Mouse (Mus musculus): ENCODE measurements at regions not wholly inside any gene's neighbourhood (a gene's known extent, or its start where the extent isn't known, plus 50 kb on each side); places are given as distances from the start of the nearest gene placed in this dataset.
A peak's percentile ranks its signal among the peaks of the same experiment; 100 is the strongest.

DNA sequence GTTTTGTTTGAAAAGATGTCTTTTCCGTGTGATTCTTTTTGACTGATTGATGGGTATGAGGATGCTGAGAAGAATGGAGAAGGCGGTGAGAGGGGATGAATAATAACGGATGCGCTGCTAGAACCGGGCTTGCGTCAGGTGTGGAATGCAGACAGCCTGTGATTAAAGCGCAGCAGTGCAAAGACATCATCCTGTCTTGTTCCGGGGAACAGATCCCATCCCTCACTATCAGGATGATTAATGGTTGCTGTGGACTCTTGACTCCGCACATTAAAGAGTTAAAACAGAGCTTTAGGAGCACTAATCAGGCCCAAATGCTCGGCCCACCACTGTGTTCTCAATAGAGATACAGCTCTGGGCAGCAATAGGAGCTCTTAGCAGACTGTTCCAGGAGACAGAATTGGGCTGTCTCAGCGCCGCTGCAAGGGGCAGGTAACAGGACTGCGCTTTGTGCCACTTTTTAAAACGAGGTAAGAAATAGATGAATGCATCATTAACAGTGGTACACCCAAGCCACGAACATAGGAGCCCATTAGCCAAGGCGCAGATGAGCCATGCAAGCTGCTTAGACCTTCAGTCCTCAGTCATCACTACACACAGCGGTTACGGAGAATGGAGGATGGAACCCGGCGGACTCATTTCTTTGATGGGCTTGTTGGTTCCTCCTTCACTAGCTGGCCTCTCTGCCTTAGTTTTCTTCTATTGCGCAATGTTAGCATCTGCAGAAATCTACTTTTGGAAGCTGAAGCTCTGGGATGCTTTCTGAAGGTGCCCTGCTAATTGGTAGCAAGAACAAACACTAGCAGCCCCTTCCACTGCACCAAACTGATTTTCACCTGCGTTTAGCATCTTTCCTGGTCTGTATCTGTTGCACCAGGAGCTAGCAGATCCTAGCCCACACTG is 121.6 kb downstream of the Nhlrc3 start:
- Histone ChIP-seq H3K9ac (replicated peaks) (no peak overlapping the region), H3K27ac (no peak overlapping the region), H3K4me2 (no peak overlapping the region), H3K4me3 (replicated peaks) (no peak overlapping the region), H3K9me3 (no peaks in the 10 kb centered on the region), H3K4me1 (replicated peaks) (peaks cover 25% of the 10 kb centered on the region), H3K27me3 (peaks cover 7% of the 10 kb centered on the region), H3K36me3 (no peaks in the 10 kb centered on the region)
- 30% methylated on average over 22 of the region's 22 CpGs for WGBS
- no peak for ATAC-seq (ENCODE audit: insufficient number of reproducible peaks, insufficient read depth, low FRiP score, low TSS enrichment, low read depth)

DNA sequence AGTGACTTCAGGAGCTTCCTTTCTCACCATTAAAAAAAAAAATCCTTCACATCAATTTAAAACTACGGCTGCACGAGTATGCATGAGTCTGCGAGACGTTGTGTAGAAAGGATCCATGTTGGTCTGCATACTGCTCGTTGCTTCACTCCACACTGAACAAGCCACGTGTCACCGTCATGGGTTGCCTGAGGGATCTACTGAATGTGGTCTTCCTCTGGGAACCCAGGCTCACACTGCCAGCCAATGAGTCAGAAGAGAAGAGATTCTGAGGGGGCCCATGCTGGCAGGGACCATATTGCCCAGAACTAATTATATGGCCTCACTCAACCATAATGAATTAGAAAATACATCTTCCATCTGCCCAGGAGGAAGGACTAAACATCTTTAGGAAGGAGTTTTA is 124.6 kb downstream of the Nhlrc3 start:
- Histone ChIP-seq H3K4me3 (replicated peaks) (no peak overlapping the region), H3K4me2 (no peak overlapping the region), H3K9ac (replicated peaks) (no peak overlapping the region), H3K36me3 (no peaks in the 10 kb centered on the region), H3K27ac (no peak overlapping the region), H3K4me1 (replicated peaks) (peaks cover 22% of the 10 kb centered on the region), H3K27me3 (peaks cover 9% of the 10 kb centered on the region), H3K9me3 (no peaks in the 10 kb centered on the region)
- no peak for ATAC-seq (ENCODE audit: insufficient number of reproducible peaks, insufficient read depth, low FRiP score, low TSS enrichment, low read depth)
- WGBS: 92% methylated on average over 7 of the region's 7 CpGs

DNA sequence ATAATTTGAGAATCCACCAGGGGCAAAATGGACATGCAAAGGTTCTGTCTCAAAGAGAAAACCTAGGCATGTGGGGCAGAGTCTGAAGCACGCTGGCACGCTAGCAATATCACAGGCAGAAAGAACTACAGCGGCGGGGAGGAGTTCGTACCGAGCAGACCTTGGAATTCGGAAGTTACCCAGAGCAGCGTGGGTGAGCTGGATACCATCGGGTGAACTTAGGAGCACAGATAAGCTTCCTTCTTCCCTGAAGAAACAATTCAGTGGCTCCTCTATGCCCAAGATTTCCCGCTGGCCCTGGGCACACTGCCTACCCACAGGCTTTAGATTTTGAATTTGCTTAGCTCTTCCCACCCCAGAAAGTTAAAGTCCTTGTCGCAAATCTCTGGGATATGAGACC is 129.1 kb downstream of the Nhlrc3 start:
- no peak overlapping the region for H3K27ac ChIP-seq
- H3K4me1 ChIP-seq (replicated peaks): no peaks in the 10 kb centered on the region; the same call in 1 of the 2 replicates
- H3K27me3 ChIP-seq: peaks cover 4% of the 10 kb centered on the region
- no peak overlapping the region for H3K9ac ChIP-seq (replicated peaks)
- ATAC-seq (ENCODE audit: insufficient number of reproducible peaks, insufficient read depth, low FRiP score, low TSS enrichment, low read depth): no peak
- H3K4me2 ChIP-seq: peak overlapping the region; percentile 44
- H3K36me3 ChIP-seq: no peaks in the 10 kb centered on the region
- 36% methylated on average over 11 of the region's 11 CpGs for WGBS
- H3K4me3 ChIP-seq (replicated peaks): peak overlapping the region; percentile 15; the same call in 1 of the 2 replicates
- H3K9me3 ChIP-seq: no peaks in the 10 kb centered on the region

DNA sequence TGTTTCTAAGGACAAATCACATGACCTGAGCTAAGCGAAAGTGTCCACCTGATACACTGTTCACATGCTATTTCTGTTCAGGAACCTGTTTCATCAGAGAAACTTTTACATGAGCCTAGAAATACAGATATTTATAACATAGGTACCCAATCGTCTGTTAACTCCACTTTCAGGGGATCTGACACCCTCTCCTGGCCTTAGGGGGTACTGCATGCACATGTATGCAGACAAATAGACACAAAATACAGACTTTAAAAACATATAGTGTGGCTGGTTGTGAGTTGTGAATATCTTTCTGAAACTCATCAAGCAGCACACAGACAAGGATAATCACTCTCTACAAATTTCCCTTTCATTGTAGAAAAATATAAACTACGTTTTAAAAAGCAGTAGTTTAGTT is 133.6 kb downstream of the Nhlrc3 start:
- Histone ChIP-seq H3K27ac (no peak overlapping the region), H3K36me3 (no peaks in the 10 kb centered on the region), H3K4me2 (no peak overlapping the region), H3K4me3 (replicated peaks) (no peak overlapping the region), H3K9me3 (no peaks in the 10 kb centered on the region), H3K4me1 (replicated peaks) (no peaks in the 10 kb centered on the region; the same call in 1 of the 2 replicates), H3K9ac (replicated peaks) (no peak overlapping the region), H3K27me3 (no peaks in the 10 kb centered on the region; the same call in 1 of the 2 replicates)
- 58% methylated on average over 3 of the region's 3 CpGs for WGBS
- no peak for ATAC-seq (ENCODE audit: insufficient number of reproducible peaks, insufficient read depth, low FRiP score, low TSS enrichment, low read depth)

DNA sequence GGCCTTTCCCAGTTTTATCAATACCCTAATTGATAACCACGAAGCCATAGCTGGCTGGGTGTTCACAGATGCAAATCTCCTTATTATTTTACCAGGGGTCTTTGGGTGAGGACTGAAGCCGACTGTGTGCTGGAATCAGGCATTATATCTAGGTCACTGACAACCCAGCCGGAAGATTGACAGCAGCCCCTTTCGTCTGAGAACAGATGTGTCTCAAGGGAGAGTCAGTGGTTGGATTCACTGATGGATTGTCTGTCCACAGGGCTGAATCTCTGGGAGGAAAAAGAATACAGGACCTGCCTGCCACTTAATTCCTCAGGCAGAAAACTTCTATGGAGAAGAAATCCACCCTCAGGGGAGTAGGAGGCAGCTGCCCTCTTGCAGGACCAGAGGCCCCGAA is 135.7 kb downstream of the Nhlrc3 start:
- Histone ChIP-seq H3K36me3 (no peaks in the 10 kb centered on the region), H3K27me3 (no peaks in the 10 kb centered on the region), H3K4me3 (replicated peaks) (no peak overlapping the region), H3K9me3 (no peaks in the 10 kb centered on the region), H3K27ac (no peak overlapping the region), H3K4me1 (replicated peaks) (no peaks in the 10 kb centered on the region), H3K4me2 (no peak overlapping the region), H3K9ac (replicated peaks) (no peak overlapping the region)
- no peak for ATAC-seq (ENCODE audit: insufficient number of reproducible peaks, insufficient read depth, low FRiP score, low TSS enrichment, low read depth)
- 62% methylated on average over 5 of the region's 5 CpGs for WGBS

DNA sequence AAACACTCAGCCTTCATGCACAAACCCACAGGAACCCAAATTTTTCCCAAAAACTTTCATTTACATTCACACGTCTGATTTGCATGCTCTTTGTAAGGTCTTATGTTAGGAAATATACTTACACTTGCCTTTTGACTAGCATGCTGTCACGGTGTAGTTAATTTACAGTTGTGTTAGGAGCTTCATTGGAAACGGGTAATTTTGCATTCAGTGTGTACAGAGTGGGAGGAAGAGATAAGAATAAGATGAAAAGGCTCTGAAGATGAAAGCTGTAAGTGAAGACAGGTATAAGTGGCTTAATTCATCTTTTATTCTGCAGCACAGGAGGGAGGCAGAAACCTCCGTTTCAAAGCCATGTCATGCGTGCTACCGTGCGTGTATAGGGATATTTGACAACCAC is 136.2 kb downstream of the Nhlrc3 start:
- WGBS: 76% methylated on average over 7 of the region's 7 CpGs

DNA sequence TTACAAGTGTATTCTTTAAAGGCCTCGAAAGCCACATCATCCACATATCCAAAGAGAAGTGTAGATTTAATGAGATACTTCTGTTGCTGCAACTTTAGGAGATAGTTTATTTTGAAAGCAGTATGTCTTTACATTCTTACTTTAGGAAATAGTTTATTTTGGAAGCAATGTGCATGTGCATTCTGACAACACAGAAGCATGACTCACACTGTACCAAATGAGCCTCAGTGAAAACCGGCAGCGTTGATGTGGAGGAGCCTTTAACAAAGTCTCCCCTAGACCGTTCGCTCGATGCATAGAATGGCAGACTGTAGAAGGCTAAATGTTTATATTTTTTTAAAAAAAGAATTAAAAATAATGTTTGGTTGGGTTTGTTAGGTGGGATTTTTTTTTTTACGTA is 138.1 kb downstream of the Nhlrc3 start:
- Histone ChIP-seq H3K9ac (replicated peaks) (no peak overlapping the region), H3K27ac (no peak overlapping the region), H3K4me3 (replicated peaks) (no peak overlapping the region), H3K4me1 (replicated peaks) (no peaks in the 10 kb centered on the region), H3K9me3 (no peaks in the 10 kb centered on the region), H3K36me3 (no peaks in the 10 kb centered on the region), H3K4me2 (no peak overlapping the region), H3K27me3 (no peaks in the 10 kb centered on the region)
- WGBS: 97% methylated on average over 7 of the region's 7 CpGs
- ATAC-seq (ENCODE audit: insufficient number of reproducible peaks, insufficient read depth, low FRiP score, low TSS enrichment, low read depth): no peak

More for the DNA sequence above, 136.2 kb downstream of the Nhlrc3 start:
- no peak for ATAC-seq (ENCODE audit: insufficient number of reproducible peaks, insufficient read depth, low FRiP score, low TSS enrichment, low read depth)
- no peak overlapping the region for H3K27ac ChIP-seq
- H3K4me2 ChIP-seq: no peak overlapping the region
- no peaks in the 10 kb centered on the region for H3K4me1 ChIP-seq (replicated peaks)
- H3K36me3 ChIP-seq: no peaks in the 10 kb centered on the region
- no peaks in the 10 kb centered on the region for H3K9me3 ChIP-seq
- no peak overlapping the region for H3K4me3 ChIP-seq (replicated peaks)
- no peak overlapping the region for H3K9ac ChIP-seq (replicated peaks)
- H3K27me3 ChIP-seq: no peaks in the 10 kb centered on the region

DNA sequence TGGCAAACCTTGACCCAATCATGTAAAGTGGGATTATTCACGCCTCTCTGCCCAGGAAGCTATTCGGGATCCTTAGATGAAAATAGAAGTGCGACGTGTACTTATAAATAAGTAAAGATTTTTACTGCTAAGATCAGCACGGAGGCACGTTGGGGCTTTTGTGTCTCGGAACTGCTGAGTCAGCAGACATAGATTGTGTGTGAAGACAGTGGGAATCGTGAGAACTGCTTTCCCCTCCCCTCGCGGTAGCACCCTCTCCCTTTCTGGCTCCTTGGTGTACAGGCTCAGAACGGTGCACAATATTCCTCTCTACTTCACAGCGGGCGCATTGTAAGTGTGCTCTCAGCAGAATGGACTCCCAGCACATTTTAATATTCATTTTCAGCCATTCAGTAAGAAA is 138.7 kb downstream of the Nhlrc3 start:
- no peaks in the 10 kb centered on the region for H3K36me3 ChIP-seq
- no peak overlapping the region for H3K9ac ChIP-seq (replicated peaks)
- no peak overlapping the region for H3K4me2 ChIP-seq
- no peak overlapping the region for H3K4me3 ChIP-seq (replicated peaks)
- no peaks in the 10 kb centered on the region for H3K9me3 ChIP-seq
- H3K27ac ChIP-seq: no peak overlapping the region
- H3K27me3 ChIP-seq: no peaks in the 10 kb centered on the region
- no peaks in the 10 kb centered on the region for H3K4me1 ChIP-seq (replicated peaks)
- ATAC-seq (ENCODE audit: insufficient number of reproducible peaks, insufficient read depth, low FRiP score, low TSS enrichment, low read depth): no peak
- 84% methylated on average over 13 of the region's 13 CpGs for WGBS

DNA sequence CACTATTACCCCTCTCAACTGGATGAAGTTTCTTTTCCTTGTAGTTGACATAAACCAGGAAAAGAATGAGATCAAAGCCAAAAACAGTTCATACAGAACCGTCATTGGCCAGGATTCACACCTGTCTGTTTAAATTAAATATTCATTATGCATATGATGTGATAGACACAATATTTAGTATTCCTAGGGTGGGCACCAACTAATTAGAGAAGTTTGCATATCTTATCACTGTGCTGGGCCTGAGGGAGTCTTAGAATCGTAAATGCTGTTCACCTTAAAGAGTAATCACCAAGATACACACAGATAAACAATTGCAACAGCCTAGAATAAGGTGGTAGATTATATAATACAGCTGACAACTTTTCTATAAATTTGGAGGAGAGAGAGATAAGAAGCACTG is 147.7 kb downstream of the Nhlrc3 start:
- H3K9me3 ChIP-seq: no peaks in the 10 kb centered on the region
- H3K36me3 ChIP-seq: no peaks in the 10 kb centered on the region
- H3K27ac ChIP-seq: no peak overlapping the region
- WGBS: 76% methylated on average over 2 of the region's 2 CpGs
- H3K4me3 ChIP-seq (replicated peaks): no peak overlapping the region
- H3K9ac ChIP-seq (replicated peaks): no peak overlapping the region
- H3K27me3 ChIP-seq: no peaks in the 10 kb centered on the region
- H3K4me1 ChIP-seq (replicated peaks): no peaks in the 10 kb centered on the region
- ATAC-seq (ENCODE audit: insufficient number of reproducible peaks, insufficient read depth, low FRiP score, low TSS enrichment, low read depth): no peak
- no peak overlapping the region for H3K4me2 ChIP-seq

Data from limb, embryonic 12.5 days (tissue).